Mouse (Mus musculus): ENCODE measurements around the gene Ang2. TPM values are rescaled to one million over a fixed set of nuclear protein-coding genes. Genes with fewer than 3 reads are reported as not detected.
"Not testable (repeated sequence)": the region's sequence is repeated elsewhere in the genome, so short reads cannot be mapped to it uniquely, and the experiment has no call there.

Gene Ang2
- polyA plus RNA-seq, 1 experiment from 2014 or later = not detected

GRCm38 (mm10) chr14:51195681-51196080 lies 3.3 kb downstream of the Ang2 start:
- H3K27me3 ChIP-seq (ENCODE audit: control insufficient read depth, insufficient read depth, low read length) = no peaks in the 10 kb centered on the region
- no peak for ATAC-seq (ENCODE audit: low FRiP score)
- DNase-seq (ENCODE audit: low spot score) = no peak

GRCm38 (mm10) chr14:51181051-51181450 lies 17.9 kb downstream of the Ang2 start:
- H3K9me3 ChIP-seq (ENCODE audit: control insufficient read depth, low read length); H3K27ac ChIP-seq; H3K27me3 ChIP-seq (ENCODE audit: control insufficient read depth, insufficient read depth, low read length); DNase-seq (ENCODE audit: low spot score); H3K36me3 ChIP-seq (replicated peaks; ENCODE audit: control insufficient read depth, insufficient read depth); H3K4me3 ChIP-seq (replicated peaks; ENCODE audit: low read length); H3K4me2 ChIP-seq (replicated peaks); H3K9ac ChIP-seq; ATAC-seq (ENCODE audit: low FRiP score); H3K4me1 ChIP-seq (replicated peaks; ENCODE audit: control insufficient read depth, insufficient read depth, low read length): not testable (repeated sequence)
- WGBS = 83% methylated on average over 2 of the region's 2 CpGs

More at GRCm38 (mm10) chr14:51195681-51196080, 3.3 kb downstream of the Ang2 start:
- Histone ChIP-seq H3K4me1 (replicated peaks; ENCODE audit: control insufficient read depth, insufficient read depth, low read length) (no peaks in the 10 kb centered on the region), H3K4me3 (replicated peaks; ENCODE audit: low read length) (no peak overlapping the region), H3K9ac (no peak overlapping the region), H3K9me3 (ENCODE audit: control insufficient read depth, low read length) (no peaks in the 10 kb centered on the region), H3K4me2 (replicated peaks) (no peak overlapping the region), H3K27ac (no peak overlapping the region), H3K36me3 (replicated peaks; ENCODE audit: control insufficient read depth, insufficient read depth) (no peaks in the 10 kb centered on the region)
- WGBS = 96% methylated on average over 4 of the region's 4 CpGs

- ATAC-seq (ENCODE audit: low FRiP score) = no peak
- H3K27me3 ChIP-seq (ENCODE audit: control insufficient read depth, insufficient read depth, low read length) = no peaks in the 10 kb centered on the region
- H3K27ac ChIP-seq = no peak overlapping the region
- H3K36me3 ChIP-seq (replicated peaks; ENCODE audit: control insufficient read depth, insufficient read depth) = no peaks in the 10 kb centered on the region
- DNase-seq (ENCODE audit: low spot score) = no peak
- WGBS = 72% methylated on average over 4 of the region's 4 CpGs
- no peak overlapping the region for H3K4me2 ChIP-seq (replicated peaks)
- H3K4me1 ChIP-seq (replicated peaks; ENCODE audit: control insufficient read depth, insufficient read depth, low read length) = no peaks in the 10 kb centered on the region
- H3K9ac ChIP-seq = no peak overlapping the region
- H3K4me3 ChIP-seq (replicated peaks; ENCODE audit: low read length) = no peak overlapping the region
- H3K9me3 ChIP-seq (ENCODE audit: control insufficient read depth, low read length) = no peaks in the 10 kb centered on the region
Observed at GRCm38 (mm10) chr14:51173843-51174242, 25.1 kb downstream of the Ang2 start.

- not testable (repeated sequence) for H3K9ac ChIP-seq; H3K27ac ChIP-seq; H3K36me3 ChIP-seq (replicated peaks; ENCODE audit: control insufficient read depth, insufficient read depth); H3K4me2 ChIP-seq (replicated peaks); H3K27me3 ChIP-seq (ENCODE audit: control insufficient read depth, insufficient read depth, low read length); H3K9me3 ChIP-seq (ENCODE audit: control insufficient read depth, low read length); DNase-seq (ENCODE audit: low spot score); ATAC-seq (ENCODE audit: low FRiP score); H3K4me1 ChIP-seq (replicated peaks; ENCODE audit: control insufficient read depth, insufficient read depth, low read length); H3K4me3 ChIP-seq (replicated peaks; ENCODE audit: low read length)
- WGBS = 42% methylated on average over 4 of the region's 4 CpGs
Observed at GRCm38 (mm10) chr14:51172947-51173346, 26.0 kb downstream of the Ang2 start.

GRCm38 (mm10) chr14:51172095-51172865 lies 26.7 kb downstream of the Ang2 start:
- not testable (repeated sequence) for H3K27ac ChIP-seq; H3K4me1 ChIP-seq (replicated peaks; ENCODE audit: control insufficient read depth, insufficient read depth, low read length); H3K4me3 ChIP-seq (replicated peaks; ENCODE audit: low read length); H3K9me3 ChIP-seq (ENCODE audit: control insufficient read depth, low read length); H3K4me2 ChIP-seq (replicated peaks); H3K27me3 ChIP-seq (ENCODE audit: control insufficient read depth, insufficient read depth, low read length); H3K9ac ChIP-seq; H3K36me3 ChIP-seq (replicated peaks; ENCODE audit: control insufficient read depth, insufficient read depth)
- DNase-seq (ENCODE audit: low spot score) = peak; percentile 61
- ATAC-seq (ENCODE audit: low FRiP score) = peak; percentile 37; the same call in 1 of the 2 replicates
- 39% methylated on average over 9 of the region's 9 CpGs for WGBS

- no peaks in the 10 kb centered on the region for H3K36me3 ChIP-seq (replicated peaks; ENCODE audit: control insufficient read depth, insufficient read depth)
- H3K9ac ChIP-seq = no peak overlapping the region
- DNase-seq (ENCODE audit: low spot score) (no peak), ATAC-seq (ENCODE audit: low FRiP score) (no peak)
- no peak overlapping the region for H3K27ac ChIP-seq
- H3K4me3 ChIP-seq (replicated peaks; ENCODE audit: low read length) = no peak overlapping the region
- H3K4me2 ChIP-seq (replicated peaks) = no peak overlapping the region
- H3K4me1 ChIP-seq (replicated peaks; ENCODE audit: control insufficient read depth, insufficient read depth, low read length) = no peaks in the 10 kb centered on the region
- H3K9me3 ChIP-seq (ENCODE audit: control insufficient read depth, low read length) = no peaks in the 10 kb centered on the region
- H3K27me3 ChIP-seq (ENCODE audit: control insufficient read depth, insufficient read depth, low read length) = no peaks in the 10 kb centered on the region
Observed at GRCm38 (mm10) chr14:51166068-51166467, 32.9 kb downstream of the Ang2 start.

GRCm38 (mm10) chr14:51165435-51165834 lies 33.5 kb downstream of the Ang2 start:
- ATAC-seq (ENCODE audit: low FRiP score) = no peak
- Histone ChIP-seq H3K27me3 (ENCODE audit: control insufficient read depth, insufficient read depth, low read length) (no peaks in the 10 kb centered on the region), H3K27ac (no peak overlapping the region), H3K36me3 (replicated peaks; ENCODE audit: control insufficient read depth, insufficient read depth) (no peaks in the 10 kb centered on the region), H3K4me3 (replicated peaks; ENCODE audit: low read length) (no peak overlapping the region), H3K4me1 (replicated peaks; ENCODE audit: control insufficient read depth, insufficient read depth, low read length) (no peaks in the 10 kb centered on the region), H3K9me3 (ENCODE audit: control insufficient read depth, low read length) (no peaks in the 10 kb centered on the region), H3K4me2 (replicated peaks) (no peak overlapping the region), H3K9ac (no peak overlapping the region)
- DNase-seq (ENCODE audit: low spot score) = no peak
- WGBS = 100% methylated on average over 1 of the region's 1 CpGs

GRCm38 (mm10) chr14:51163323-51163722 lies 35.6 kb downstream of the Ang2 start:
- H3K9me3 ChIP-seq (ENCODE audit: control insufficient read depth, low read length); H3K36me3 ChIP-seq (replicated peaks; ENCODE audit: control insufficient read depth, insufficient read depth); H3K4me1 ChIP-seq (replicated peaks; ENCODE audit: control insufficient read depth, insufficient read depth, low read length); H3K27me3 ChIP-seq (ENCODE audit: control insufficient read depth, insufficient read depth, low read length); H3K27ac ChIP-seq; H3K4me2 ChIP-seq (replicated peaks); H3K9ac ChIP-seq; DNase-seq (ENCODE audit: low spot score); H3K4me3 ChIP-seq (replicated peaks; ENCODE audit: low read length); ATAC-seq (ENCODE audit: low FRiP score): not testable (repeated sequence)
- 92% methylated on average over 6 of the region's 6 CpGs for WGBS

GRCm38 (mm10) chr14:51161976-51162375 lies 37.0 kb downstream of the Ang2 start, which contains the start of gene Rnase2b:
Gene Rnase2b, plus strand, starts transcription at chr14:51162260.
- H3K4me2 ChIP-seq (replicated peaks); DNase-seq (ENCODE audit: low spot score); H3K9ac ChIP-seq; H3K27me3 ChIP-seq (ENCODE audit: control insufficient read depth, insufficient read depth, low read length); H3K27ac ChIP-seq; ATAC-seq (ENCODE audit: low FRiP score); H3K4me1 ChIP-seq (replicated peaks; ENCODE audit: control insufficient read depth, insufficient read depth, low read length); H3K9me3 ChIP-seq (ENCODE audit: control insufficient read depth, low read length); H3K36me3 ChIP-seq (replicated peaks; ENCODE audit: control insufficient read depth, insufficient read depth); H3K4me3 ChIP-seq (replicated peaks; ENCODE audit: low read length): not testable (repeated sequence)
- 91% methylated on average over 3 of the region's 3 CpGs for WGBS

Measured in hindbrain, embryonic 14.5 days (tissue).